Mouse (Mus musculus) cerebellum, postnatal 14 days (tissue): ENCODE data around the gene Luc7l2.

Experiments
- DNase-seq, 2 experiments: peaks; one replicate each; pipeline ENCODE4 v3.0.0; 2021; ENCODE audit warnings: mixed read lengths in 2 of 2

Gene Luc7l2

GRCm38 (mm10) chr6:38580112-38580857, 29.2 kb downstream of the Luc7l2 start:
- no peak for DNase-seq

- no peak for DNase-seq
Observed at GRCm38 (mm10) chr6:38581711-38582110, 30.6 kb downstream of the Luc7l2 start.

GRCm38 (mm10) chr6:38597481-38597880, 46.3 kb downstream of the Luc7l2 start:
- DNase-seq = no peak

- DNase-seq = no peak
Observed at GRCm38 (mm10) chr6:38609892-38610291, 58.8 kb downstream of the Luc7l2 start.

GRCm38 (mm10) chr6:38622406-38622805, 71.3 kb downstream of the Luc7l2 start:
- DNase-seq = no peak

- DNase-seq = no peak
Observed at GRCm38 (mm10) chr6:38623457-38623856, 72.3 kb downstream of the Luc7l2 start.

- DNase-seq = peak; percentile 19 to 27
Observed at GRCm38 (mm10) chr6:38624439-38624838, 73.3 kb downstream of the Luc7l2 start.

- no peak for DNase-seq
Observed at GRCm38 (mm10) chr6:38626086-38626485, 75.0 kb downstream of the Luc7l2 start.

GRCm38 (mm10) chr6:38627081-38627480, 75.9 kb downstream of the Luc7l2 start:
- no peak for DNase-seq

- no peak for DNase-seq
Observed at GRCm38 (mm10) chr6:38627486-38627885, 76.4 kb downstream of the Luc7l2 start.

GRCm38 (mm10) chr6:38629556-38629955, 78.4 kb downstream of the Luc7l2 start:
- no peak for DNase-seq

GRCm38 (mm10) chr6:38632826-38633225, 81.7 kb downstream of the Luc7l2 start:
- no peak for DNase-seq

- no peak for DNase-seq
Observed at GRCm38 (mm10) chr6:38634461-38634860, 83.3 kb downstream of the Luc7l2 start.

GRCm38 (mm10) chr6:38635941-38636851, 85.1 kb downstream of the Luc7l2 start:
- peak; percentile 58 to 70 for DNase-seq

GRCm38 (mm10) chr6:38636852-38637618, 85.9 kb downstream of the Luc7l2 start, which contains the start of gene Klrg2:
Gene Klrg2, minus strand, starts transcription at chr6:38637242.
- DNase-seq = peak; percentile 48 to 59

GRCm38 (mm10) chr6:38640401-38640800, 89.3 kb downstream of the Luc7l2 start:
- DNase-seq = peak in 1 of 2 experiments; percentile 37

GRCm38 (mm10) chr6:38641228-38641627, 90.1 kb downstream of the Luc7l2 start:
- no peak for DNase-seq

- no peak for DNase-seq
Observed at GRCm38 (mm10) chr6:38641645-38642044, 90.5 kb downstream of the Luc7l2 start.

GRCm38 (mm10) chr6:38642593-38642992, 91.5 kb downstream of the Luc7l2 start:
- DNase-seq = no peak

GRCm38 (mm10) chr6:38643039-38643438, 91.9 kb downstream of the Luc7l2 start:
- no peak for DNase-seq

- DNase-seq = peak in 1 of 2 experiments; percentile 37
Observed at GRCm38 (mm10) chr6:38649545-38649944, 98.4 kb downstream of the Luc7l2 start.

GRCm38 (mm10) chr6:38650263-38650937, 99.3 kb downstream of the Luc7l2 start:
- peak; percentile 81 to 86 for DNase-seq
